Mouse (Mus musculus) midbrain, postnatal 0 days (tissue): ENCODE measurements around the gene Smok3c. TPM values are rescaled to one million over a fixed set of nuclear protein-coding genes. Genes with fewer than 3 reads are reported as not detected.

Experiments used
- ATAC-seq: fragments of 200-750 bp; cut with Nextera tagmentation; 2 replicates; pipeline ENCODE4 v1.8.0; 2017; ENCODE audit warnings: moderate number of reproducible peaks, mild to moderate bottlenecking, moderate TSS enrichment, moderate library complexity; ENCODE audit not compliant: low FRiP score
- DNase-seq: peaks from one replicate; pipeline ENCODE4 v3.0.0-alpha.2; 2015; ENCODE audit warnings: low spot score
- H3K27ac ChIP-seq: fragments of 300-500 bp; sonication (generic); 2 replicates; pipeline ENCODE4 v1.5.1; 2014; ENCODE audit warnings: low read depth, mild to moderate bottlenecking, low read length, mixed read lengths
- H3K27me3 ChIP-seq: fragments of 300-500 bp; sonication (generic); 2 replicates; pipeline ENCODE4 v1.6.1; 2014; ENCODE audit warnings: low read length, control low read depth, mixed read lengths; ENCODE audit not compliant: insufficient read depth
- H3K36me3 ChIP-seq: fragments of 300-500 bp; sonication (generic); 2 replicates; pipeline ENCODE4 v1.6.1; 2014; ENCODE audit warnings: low read length, control low read depth, mixed read lengths; ENCODE audit not compliant: insufficient read depth
- H3K4me1 ChIP-seq: fragments of 300-500 bp; sonication (generic); 2 replicates; pipeline ENCODE4 v1.6.1; 2014; ENCODE audit warnings: mild to moderate bottlenecking, control low read depth, antibody characterized with exemption, low read length, mixed read lengths; ENCODE audit not compliant: insufficient read depth
- H3K4me2 ChIP-seq: fragments of 300-500 bp; sonication (generic); 2 replicates; pipeline ENCODE4 v1.6.1; 2014; ENCODE audit warnings: low read depth, mild to moderate bottlenecking, low read length, mixed read lengths; ENCODE audit not compliant: poor library complexity, severe bottlenecking
- H3K4me3 ChIP-seq: fragments of 300-500 bp; sonication (generic); 2 replicates; pipeline ENCODE4 v1.5.1; 2014; ENCODE audit warnings: low read depth, mild to moderate bottlenecking, low read length, moderate library complexity
- H3K9ac ChIP-seq: fragments of 300-500 bp; sonication (generic); replicated peaks from 2 replicates; pipeline ENCODE4 v1.6.1; 2014; ENCODE audit warnings: mild to moderate bottlenecking, low read length, moderate library complexity, mixed read lengths; ENCODE audit not compliant: poor library complexity, severe bottlenecking
- H3K9me3 ChIP-seq: fragments of 300-500 bp; sonication (generic); 2 replicates; pipeline ENCODE4 v1.6.1; 2016; ENCODE audit warnings: low read length, control low read depth
- CTCF ChIP-seq: IDR thresholded peaks from 2 replicates; pipeline ENCODE4 v1.5.1; 2016; ENCODE audit warnings: antibody characterized with exemption, mild to moderate bottlenecking
- WGBS: fragments of 180-500 bp; shearing (Covaris S2); extraction: QIAGEN DNeasy Blood & Tissue Kit; methylation state at CpG from one replicate; pipeline ENCODE4 v1.1.7; 2014; 5-methylcytosine and 5-hydroxymethylcytosine counted together
- polyA plus RNA-seq: library from polyadenylated mRNA; unstranded; fragments of >200 nt; fragmentation: Nextera tagmentation; extraction: Ambion mirVana; gene quantifications from 2 replicates; pipeline ENCODE4 v1.2.1, GENCODE M21; 2015
- total RNA-seq: library from RNA; depleted of rRNA; stranded (reverse); fragments of >200 nt; gene quantifications from 2 replicates; pipeline ENCODE4 v1.2.3, GENCODE M21; 2014

The Smok3c gene
- total and polyA plus RNA-seq, 2 experiments from 2014 or later = not detected

DNA sequence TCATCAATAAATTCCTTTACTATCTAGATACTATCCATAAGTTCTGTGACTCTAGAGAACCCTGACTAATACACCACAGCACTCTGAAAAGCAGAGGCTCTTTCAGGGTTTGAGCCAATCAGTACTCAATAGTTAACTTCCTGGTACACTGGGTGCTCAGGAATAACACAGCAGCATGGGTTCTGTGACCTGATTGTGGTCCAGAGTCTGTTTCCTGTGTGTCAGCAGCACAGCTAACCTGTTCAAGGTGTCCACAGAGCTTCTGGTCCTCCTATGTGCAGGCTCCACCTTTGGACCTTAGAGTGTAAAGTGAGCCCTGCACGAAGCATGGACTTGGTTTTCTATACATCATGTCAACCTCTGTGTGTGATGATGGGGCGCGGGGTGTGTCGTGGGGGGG is 20.8 kb downstream of the Smok3c start:
- Histone ChIP-seq H3K4me3 (no peak overlapping the region), H3K27ac (no peak overlapping the region), H3K9me3 (no peaks in the 10 kb centered on the region), H3K4me2 (no peak overlapping the region), H3K9ac (no peak overlapping the region), H3K4me1 (no peaks in the 10 kb centered on the region), H3K36me3 (no peaks in the 10 kb centered on the region), H3K27me3 (no peaks in the 10 kb centered on the region)
- DNase-seq (no peak), ATAC-seq (no peak)
- 82% methylated on average over 4 of the region's 4 CpGs for WGBS
- TF ChIP-seq CTCF = no peak

DNA sequence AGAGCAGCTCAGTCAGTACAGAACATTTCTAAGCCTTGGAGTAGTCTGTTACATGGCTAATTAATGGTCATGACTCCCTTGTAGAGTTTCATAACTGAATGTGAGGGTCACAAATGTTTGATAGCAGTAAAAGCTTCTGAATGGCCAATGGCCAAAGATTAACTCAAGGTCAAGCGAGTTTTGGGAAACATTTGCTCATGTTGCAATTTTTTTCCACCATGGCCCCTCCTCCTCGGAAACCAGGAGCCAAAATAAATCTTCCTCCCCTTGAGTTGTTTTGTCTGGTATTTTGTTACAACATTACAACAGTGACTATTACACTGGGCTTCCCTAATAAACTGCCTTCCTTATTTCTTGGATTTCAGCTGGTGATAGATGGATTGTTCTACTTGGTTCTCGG is 22.7 kb downstream of the Smok3c start:
- H3K36me3 ChIP-seq = no peaks in the 10 kb centered on the region
- H3K4me1 ChIP-seq = no peaks in the 10 kb centered on the region
- no peak overlapping the region for H3K4me3 ChIP-seq
- no peaks in the 10 kb centered on the region for H3K27me3 ChIP-seq
- no peak overlapping the region for H3K27ac ChIP-seq
- 74% methylated on average over 3 of the region's 3 CpGs for WGBS
- no peak for TF ChIP-seq CTCF
- no peak overlapping the region for H3K9ac ChIP-seq
- H3K9me3 ChIP-seq = no peaks in the 10 kb centered on the region
- ATAC-seq = no peak
- H3K4me2 ChIP-seq = no peak overlapping the region
- no peak for DNase-seq

DNA sequence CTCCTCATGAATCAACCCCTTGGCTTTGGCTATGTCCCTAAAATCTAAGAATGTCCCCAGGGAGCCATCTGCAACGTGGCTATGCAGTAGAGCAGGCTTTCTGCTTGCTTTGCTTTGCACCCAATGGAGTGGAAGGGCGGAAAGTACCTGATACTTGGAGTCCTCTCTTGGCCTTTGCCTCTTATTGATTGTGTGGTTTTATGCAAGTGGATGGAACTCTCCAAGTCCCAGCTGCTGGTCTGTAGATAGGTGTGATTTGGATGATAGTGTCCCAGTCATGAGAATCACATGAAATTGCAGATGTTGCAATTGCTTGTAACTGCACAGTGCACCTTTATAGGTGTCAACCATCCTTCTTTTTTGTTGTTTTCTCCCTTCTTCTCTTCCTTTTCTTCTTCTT is 23.2 kb downstream of the Smok3c start:
- Histone ChIP-seq H3K9ac (no peak overlapping the region), H3K36me3 (no peaks in the 10 kb centered on the region), H3K4me3 (no peak overlapping the region), H3K4me1 (no peaks in the 10 kb centered on the region), H3K9me3 (no peaks in the 10 kb centered on the region), H3K27ac (no peak overlapping the region), H3K4me2 (no peak overlapping the region), H3K27me3 (no peaks in the 10 kb centered on the region)
- TF ChIP-seq CTCF = no peak
- ATAC-seq (no peak), DNase-seq (no peak)
- 57% methylated on average over 2 of the region's 2 CpGs for WGBS

DNA sequence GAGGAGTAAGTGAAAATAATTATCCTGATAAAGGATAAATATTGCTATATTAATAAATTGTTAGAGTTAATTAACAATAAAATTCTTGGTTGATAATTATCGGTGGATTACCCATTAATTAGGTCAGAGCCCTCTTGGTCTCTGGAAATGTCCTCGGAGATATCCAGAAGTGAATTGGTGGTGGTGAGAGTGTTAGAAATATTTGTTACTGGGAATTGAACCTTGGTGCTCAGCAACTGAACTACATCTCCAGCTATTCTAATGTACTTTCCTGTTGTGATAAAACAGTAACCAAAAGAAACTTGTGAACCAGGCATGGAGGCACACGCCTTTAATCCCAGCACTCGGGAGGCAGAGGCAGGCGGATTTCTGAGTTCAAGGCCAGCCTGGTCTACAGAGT is 27.5 kb downstream of the Smok3c start:
- WGBS = 92% methylated on average over 5 of the region's 5 CpGs
- no peak overlapping the region for H3K4me2 ChIP-seq

DNA sequence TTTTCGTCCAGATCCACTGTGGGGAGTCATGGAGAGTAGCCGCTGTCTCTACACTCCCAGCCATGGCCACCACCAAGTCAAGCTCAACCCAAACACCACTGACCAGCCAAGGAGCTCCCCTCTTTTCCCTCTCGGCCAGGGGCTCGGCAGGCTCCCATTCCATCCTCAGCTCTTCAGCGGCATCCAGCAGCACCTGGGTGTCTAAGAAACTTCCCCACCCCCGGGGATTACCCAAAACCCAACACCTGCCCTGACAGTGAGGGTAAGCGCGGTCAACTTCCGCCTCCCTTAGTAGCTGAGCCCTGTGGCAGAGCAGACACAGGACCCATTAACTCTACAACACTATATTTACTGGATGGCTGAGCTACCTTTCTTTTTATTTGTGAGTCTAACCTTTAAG is 28.5 kb downstream of the Smok3c start:
- Histone ChIP-seq H3K4me3 (no peak overlapping the region), H3K9me3 (no peaks in the 10 kb centered on the region), H3K27me3 (no peaks in the 10 kb centered on the region), H3K36me3 (no peaks in the 10 kb centered on the region), H3K27ac (no peak overlapping the region), H3K4me2 (no peak overlapping the region), H3K9ac (no peak overlapping the region), H3K4me1 (no peaks in the 10 kb centered on the region; the same call in 1 of the 2 replicates)
- no peak for ATAC-seq
- no peak for DNase-seq
- whole genome bisulfite sequencing = 87% methylated on average over 9 of the region's 9 CpGs
- no peak for TF ChIP-seq CTCF

More for the DNA sequence above, 27.5 kb downstream of the Smok3c start:
- Histone ChIP-seq H3K9me3 (no peaks in the 10 kb centered on the region), H3K4me3 (no peak overlapping the region), H3K27me3 (no peaks in the 10 kb centered on the region), H3K4me1 (no peaks in the 10 kb centered on the region), H3K36me3 (no peaks in the 10 kb centered on the region), H3K9ac (no peak overlapping the region), H3K27ac (no peak overlapping the region)
- no peak for ATAC-seq
- no peak for TF ChIP-seq CTCF
- no peak for DNase-seq

DNA sequence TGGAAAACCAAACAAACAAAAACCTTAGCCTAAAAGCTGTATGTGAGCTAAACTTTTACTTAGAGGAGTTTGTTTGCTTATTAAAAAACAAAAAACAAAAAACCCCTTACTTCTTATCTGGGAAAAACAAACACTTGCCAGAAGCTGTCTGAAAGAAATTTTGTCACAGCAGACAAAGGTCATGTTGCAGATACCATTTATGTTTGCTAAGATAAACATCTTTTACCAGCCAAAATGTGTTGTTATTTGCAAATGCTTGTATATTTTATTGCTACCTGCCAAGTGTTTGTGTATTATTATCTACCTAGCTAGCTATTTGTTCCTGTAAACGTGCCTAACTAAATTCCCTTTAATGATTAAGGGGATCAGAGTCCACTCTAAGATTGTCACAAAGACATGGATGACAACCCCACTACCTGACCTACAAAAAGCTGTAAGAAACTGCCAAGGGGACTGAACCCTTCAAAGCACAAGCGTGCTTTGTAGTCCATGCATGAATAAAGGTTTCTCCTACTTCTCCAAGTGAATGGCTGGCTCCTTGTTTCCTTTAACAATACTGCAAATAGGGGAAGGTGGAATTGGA is 30.4 kb downstream of the Smok3c start:
- Histone ChIP-seq H3K4me3 (no peak overlapping the region), H3K4me2 (no peak overlapping the region), H3K9me3 (no peaks in the 10 kb centered on the region), H3K27me3 (no peaks in the 10 kb centered on the region), H3K27ac (no peak overlapping the region), H3K36me3 (no peaks in the 10 kb centered on the region), H3K9ac (no peak overlapping the region), H3K4me1 (no peaks in the 10 kb centered on the region; the same call in 1 of the 2 replicates)
- TF ChIP-seq CTCF = no peak
- no peak for ATAC-seq
- DNase-seq = no peak
- WGBS = 60% methylated on average over 2 of the region's 2 CpGs
